Mouse (Mus musculus) 416B (cell line): ENCODE measurements at regions not wholly inside any gene's neighbourhood (a gene's known extent, or its start where the extent isn't known, plus 50 kb on each side); places are given as distances from the start of the nearest gene placed in this dataset.
A peak's percentile ranks its signal among the peaks of the same experiment; 100 is the strongest.

Source experiments
- DNase-seq: peaks from one replicate; pipeline ENCODE4 v3.0.0; 2011; ENCODE audit warnings: low read depth

DNA sequence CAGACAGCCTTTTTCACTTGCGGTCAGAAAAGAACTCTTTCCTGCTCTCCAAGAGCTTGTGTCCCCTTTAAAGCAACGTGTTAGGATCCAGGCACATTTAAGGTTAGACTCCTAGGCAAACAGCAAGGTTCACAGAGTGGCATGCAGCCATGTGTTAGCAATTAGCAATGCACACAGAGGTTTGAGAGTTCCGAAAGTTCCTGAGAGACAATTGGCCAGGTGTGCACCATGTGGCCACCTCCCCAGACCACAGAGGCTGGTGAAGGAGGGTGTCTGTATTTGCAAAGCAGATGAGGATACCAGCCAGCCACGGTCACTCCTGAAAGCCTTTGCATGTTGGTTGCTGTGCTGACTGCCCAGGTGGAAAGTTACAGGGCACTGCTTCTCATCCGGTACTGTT lies 240.6 kb downstream of the H2al1j start:
- no peak for DNase-seq

DNA sequence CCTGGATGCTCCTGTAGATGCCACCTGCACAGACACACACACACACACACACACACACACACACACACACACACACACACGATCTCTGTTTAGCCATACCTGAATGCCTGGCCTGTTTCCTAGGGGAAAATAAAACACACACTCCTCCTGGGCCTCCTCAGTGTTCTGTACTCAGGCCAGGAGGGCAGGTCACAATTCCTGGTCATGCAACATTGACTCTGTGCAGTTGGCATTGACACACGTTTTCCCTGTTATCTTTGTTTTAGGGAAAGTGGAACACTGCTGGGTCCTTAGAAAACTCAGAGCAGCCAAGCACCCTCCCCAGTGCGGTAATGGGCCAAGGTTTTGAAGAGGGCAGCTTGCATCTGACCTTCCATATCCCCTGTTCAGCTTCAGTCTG lies 246.7 kb downstream of the H2al1j start:
- DNase-seq: no peak

DNA sequence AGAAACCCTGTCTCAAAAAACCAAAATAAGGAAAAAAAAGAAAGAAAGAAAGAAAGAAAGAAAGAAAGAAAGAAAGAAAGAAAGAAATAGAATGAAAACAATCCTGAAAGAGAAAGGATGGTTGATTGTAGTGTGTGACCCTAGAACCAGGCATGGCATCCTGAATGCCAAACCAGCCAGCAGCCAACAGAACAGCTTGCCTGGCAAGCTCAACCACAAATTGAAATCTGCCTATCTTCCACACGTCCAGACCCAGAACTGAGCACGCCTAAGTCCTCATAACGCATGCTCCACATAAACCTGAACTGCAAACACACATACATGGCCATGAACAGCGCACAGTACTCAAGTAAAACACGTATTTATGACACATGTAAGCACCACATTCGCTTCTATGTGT lies 247.9 kb downstream of the H2al1j start:
- DNase-seq: no peak

DNA sequence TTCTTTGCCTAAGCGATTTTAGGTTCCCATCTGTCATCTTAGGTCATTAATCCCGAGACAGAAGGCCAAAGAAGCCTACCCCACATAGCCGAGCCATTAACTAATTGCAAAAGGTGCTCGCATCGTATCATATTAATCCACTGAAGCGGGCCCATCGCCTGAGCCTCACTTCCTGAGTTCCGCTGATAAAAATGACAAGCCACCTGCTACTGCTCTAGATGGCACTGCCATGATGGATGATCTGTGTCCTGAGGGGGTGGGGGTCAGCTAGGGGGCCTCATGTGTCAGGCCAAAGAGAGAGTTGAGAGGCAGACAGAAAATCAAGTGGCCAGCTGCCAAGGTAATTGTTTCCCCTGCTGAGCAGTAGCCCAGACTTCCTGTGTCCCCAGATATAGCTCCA lies 248.7 kb downstream of the H2al1j start:
- DNase-seq: no peak

DNA sequence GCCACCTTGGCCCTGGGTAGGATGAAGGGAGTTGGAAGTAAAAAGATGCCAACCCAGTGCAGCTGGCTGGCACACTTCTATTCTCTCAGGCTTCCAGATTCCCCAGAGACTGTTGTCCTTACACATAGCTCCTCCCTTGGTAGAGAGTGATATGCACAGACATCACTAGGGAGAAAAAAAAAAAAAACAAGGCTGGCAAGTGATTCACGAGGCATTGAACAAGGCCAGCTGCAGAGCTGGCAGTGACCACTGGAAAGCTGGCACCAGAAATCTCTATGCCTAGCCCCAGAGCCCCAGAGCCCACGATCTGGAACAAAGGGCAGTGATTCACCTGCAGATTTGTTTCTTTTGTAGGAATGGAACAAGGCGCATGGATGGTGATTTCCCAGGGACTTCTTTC lies 249.7 kb downstream of the H2al1j start:
- no peak for DNase-seq

DNA sequence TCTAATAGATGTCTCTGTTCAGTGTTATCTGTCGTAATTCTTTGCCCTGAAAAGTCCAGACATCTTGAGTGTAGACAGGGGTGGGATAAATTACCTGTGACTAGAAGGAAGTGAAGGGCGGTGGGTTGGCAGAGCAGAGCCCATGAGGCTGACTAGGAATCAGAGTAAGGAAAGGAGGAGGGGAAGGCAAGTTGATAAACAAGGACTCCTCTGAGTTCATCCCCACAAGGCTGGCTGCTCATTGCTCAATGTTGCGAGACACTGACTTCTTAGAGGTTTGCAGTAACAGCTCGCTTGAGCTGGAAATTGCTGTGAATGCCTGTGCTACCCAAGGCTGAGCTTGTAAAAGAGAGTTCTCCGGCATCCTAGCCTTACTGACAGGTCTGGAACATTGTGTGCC lies 257.7 kb downstream of the H2al1j start:
- DNase-seq: no peak

DNA sequence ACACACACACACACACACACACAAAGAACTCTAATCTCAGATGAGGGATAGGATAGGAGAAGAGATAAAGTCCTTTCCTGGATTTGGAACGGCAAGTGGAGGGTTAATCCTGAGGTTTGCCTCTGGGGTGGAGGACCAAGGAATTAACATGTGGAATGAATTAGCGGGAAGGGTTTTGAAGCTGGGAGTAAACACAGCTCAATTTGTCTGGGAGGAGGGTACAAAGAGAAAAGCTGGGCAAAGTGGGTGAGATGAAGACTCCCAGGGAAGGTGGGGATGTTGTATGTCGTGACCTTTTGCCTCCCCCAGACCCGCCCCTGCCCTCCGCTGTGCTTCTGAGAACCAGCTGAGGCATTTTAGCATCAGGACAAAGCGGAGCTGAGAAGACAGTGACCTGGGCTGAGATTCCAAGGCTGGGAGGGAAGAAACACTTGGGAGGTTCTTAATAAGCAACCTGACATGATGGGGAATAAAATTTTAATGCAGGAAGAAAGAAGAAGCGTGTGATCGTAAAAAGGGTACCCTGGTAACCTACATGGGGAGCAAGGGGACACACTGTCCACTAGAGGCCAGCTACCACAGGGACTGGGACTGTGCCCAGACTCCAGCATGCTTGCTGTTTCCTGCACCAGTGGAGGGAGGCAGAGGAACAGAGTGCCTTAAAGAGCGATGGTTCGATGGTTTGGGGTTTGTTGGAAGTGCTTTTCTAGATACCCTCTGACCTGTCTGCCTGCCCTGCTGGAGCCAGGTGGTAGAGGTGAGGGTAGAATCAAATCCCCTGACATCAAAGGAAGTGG lies 264.0 kb downstream of the H2al1j start:
- DNase-seq: no peak

DNA sequence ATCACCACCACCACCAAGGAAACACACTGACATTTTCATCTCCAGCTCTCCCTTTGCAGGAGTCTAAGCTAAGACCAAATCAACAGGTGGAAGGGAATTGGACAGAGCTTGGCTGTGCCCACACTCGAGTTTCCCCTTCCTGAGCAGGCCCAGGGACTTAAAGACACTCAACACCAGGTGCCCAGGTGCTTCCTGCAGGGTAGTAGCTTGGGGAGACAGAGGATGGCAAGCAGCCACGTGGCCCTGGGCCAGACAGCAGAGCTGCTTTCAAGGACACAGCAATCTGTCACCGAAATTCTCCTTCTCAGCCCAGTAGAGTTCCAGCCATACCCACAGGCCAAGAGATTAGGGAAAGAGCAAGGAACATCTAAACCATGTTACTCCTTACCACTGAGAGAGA lies 266.9 kb downstream of the H2al1j start:
- DNase-seq: peak; percentile 32

DNA sequence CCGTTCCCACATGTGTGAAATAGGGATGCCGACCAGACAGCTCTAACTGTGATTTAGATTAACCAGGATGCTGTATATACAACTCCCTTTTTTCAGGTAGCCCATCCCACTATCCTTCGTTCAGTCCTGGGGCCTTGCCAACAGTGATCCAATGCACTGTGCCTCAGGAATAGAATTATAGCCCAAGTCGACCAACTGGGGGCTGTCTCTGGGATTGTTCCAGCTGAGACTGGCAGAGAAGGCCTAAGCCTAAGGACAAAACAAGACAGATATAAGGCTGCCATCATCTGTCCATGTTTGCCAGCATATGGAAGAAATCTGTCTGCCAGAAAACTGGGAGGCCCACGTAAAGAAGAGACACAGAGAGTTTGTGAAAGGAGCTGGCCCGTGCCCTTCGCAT lies 269.9 kb downstream of the H2al1j start:
- DNase-seq: no peak

DNA sequence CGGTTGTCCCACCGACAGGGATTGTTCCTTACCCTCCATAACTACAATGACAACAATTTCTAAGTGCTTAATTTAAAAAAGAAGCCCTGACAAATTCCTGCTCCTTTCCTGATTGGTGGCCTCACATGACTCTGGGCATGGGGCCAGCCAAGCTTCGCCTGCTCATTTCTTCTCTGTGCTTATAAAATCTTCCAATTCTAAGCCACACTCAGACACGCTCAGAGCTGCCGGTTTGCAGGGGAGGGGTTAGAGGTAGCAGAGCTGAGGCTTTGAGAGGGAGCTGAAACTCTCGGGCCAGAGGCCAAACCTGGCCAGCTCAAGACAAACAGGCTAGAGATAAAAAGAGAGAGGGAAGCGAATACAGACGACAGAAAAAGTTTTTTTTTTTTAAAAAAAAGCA lies 286.6 kb downstream of the H2al1j start:
- peak; percentile 28 for DNase-seq

DNA sequence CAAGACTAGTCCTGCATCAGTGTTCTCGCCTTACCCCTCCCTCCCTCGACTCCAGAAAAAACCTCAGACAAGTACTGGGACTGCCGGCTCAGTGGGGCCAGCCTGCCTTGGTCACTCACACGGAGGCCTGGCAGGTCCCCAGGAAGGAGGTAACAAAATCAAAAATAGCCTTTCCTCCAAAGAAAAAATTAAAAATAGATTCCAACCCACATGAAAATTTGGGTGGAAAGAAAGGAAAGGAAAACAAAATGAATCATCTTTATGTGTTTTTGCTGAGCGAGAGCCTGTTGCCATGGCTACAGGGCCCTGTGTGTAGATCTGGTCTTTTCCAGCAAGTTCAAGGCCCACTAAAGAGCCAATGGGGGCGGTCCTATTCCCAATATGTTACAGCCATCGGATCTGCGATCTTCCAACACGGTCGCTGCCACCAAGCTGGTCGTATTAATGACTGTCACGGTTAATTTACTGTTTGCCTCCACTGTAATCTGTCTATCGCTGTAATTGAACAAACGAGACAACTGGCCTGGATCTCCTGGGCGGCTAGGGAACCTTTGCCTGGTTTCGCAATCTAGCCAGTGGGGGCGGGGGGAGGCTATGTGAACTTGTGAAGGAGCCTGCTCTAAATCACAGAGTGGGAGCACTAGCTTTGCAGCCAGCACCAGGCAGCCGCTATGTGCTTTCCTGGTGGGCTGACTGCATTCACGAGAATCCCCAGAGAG lies 293.6 kb downstream of the H2al1j start:
- peak; percentile 5 for DNase-seq

DNA sequence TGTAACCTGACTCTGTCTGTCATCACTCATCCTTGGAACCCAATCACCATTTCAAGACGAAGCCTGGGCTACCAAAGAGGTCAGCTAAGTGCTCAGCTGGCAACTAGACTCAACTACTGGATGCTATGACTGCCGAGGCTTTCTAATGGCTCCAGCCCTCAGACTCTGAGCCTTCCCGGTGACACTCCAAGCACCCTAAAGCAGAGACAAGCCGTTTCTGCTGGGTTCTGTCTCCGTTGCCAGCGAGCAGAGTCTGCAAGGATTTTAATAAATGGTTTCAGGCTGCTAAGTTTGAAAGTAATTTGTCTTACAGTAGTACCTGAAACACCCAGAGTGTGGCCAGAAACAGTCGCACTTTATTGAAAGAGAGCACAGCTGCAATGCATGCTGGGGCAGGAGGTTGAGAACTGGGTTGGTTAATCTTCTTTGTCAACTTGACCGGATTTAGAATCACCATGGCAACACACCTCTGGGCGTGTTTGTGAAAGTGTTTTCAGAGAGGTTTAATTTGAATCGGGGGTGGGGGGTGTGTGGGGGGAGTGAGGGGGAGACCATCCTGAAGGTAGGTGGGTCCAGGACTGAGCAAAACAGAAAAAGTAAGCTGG lies 298.8 kb downstream of the H2al1j start:
- no peak for DNase-seq

DNA sequence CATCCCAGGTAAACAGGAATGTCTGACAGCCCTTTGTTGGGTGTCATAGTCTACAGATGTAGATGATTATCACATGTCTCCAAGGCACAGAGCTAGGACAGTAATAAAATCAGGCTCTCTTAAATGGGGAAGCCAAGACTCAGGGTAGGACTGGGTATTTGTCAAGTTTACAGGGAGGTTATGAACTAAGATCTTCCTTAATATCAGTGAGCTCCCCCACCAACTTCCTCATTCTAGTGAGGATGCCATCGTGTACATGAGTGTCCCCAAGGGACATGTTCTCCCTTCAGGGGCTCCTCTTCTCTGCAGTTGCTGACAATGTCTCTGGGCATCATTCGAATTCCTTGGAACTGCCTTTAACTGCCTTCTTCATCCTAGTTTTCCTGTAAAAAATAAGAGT lies 301.7 kb downstream of the H2al1j start:
- no peak for DNase-seq

DNA sequence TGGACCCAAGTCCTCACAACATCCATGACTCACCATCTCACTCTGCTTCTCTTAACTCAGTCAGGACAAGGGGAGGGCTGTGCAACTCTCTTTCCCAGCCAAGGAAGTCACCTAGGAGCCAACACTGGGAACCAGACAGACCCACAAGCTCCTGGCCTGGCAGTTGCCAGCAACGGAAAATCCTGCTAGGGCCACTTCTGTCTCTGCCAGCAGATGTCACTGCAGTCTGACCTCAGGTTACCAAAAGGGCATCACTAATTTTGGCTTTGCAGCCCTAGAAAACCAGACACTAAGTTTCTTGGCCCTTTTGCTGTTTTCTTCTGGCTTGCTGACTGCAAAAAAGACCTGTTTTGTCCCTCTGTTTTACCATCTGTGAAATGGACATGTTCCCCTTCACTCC lies 302.3 kb downstream of the H2al1j start:
- DNase-seq: peak; percentile 71

DNA sequence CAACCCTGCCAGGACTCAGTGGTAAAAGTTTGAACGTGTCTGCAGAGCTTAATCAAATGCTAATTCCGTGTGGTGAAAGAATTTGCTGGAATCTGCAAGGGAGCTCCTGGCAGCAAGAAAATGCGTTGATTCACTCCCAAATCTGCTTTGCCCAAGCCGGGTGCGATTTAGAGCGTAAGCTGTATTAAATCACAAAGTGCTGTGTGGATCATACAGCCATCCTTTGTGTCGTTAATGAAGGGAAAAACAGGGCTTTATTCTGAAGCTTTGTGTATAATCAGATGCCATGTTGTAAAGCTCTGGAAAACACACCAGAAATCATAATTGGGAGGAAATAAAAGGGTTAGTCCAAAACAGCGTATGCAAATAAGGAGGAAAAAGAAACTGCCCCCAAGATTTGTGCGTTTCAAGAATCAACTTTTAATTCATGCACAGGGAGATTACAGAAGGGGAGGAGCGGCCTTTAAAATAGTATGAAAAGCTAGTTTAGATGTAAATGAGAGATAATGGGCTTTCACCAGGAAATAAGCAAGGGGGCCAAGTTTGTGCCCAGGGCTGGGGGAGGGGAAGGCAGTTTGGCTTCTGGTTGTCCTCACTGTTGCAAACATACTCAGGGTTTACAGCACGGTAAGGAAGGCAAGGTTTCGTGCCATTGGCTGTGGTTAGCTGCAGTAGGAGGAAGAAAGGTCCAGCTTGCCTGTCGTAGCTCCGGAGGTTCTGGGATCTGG lies 303.7 kb downstream of the H2al1j start:
- DNase-seq: peak; percentile 79

DNA sequence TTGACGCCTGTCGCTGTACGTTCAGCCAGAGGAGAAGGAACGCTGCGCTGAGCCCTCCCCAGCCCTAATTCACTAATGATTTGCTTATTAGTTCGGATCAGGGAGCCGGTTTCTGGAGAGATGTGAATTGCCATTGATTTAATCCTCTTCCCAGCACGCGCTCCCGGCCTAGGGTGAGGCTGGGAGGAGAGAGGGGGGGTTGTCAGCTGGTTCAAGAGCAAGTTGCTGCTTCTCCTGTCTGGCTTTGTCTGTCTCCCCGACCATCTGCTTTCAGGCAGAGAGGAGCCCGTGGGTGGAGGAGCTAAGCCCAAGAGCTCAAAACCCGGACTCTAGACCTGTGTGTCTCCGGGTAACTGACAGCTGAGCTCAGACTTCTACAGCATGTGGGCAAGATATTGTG lies 304.4 kb downstream of the H2al1j start:
- no peak for DNase-seq

DNA sequence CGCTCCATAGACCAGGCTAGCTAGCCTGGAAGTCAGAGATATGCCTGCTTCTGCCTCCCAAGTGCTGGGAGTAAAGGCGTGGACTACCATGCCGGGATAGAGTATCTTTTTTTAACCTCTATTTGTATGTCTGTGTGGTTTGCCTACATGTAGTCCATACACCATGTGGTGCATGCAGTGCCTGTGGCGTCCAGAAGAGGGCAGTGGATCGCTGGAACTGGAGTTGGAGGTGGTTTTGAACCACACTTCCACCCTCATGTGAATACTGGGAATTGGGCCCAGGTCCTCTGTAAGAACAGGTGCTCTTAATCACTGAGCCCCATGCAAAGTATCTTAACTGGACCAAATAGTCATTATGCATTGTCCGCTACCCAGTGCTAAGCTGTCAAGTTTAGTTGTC lies 306.2 kb downstream of the H2al1j start:
- DNase-seq: peak; percentile 71

DNA sequence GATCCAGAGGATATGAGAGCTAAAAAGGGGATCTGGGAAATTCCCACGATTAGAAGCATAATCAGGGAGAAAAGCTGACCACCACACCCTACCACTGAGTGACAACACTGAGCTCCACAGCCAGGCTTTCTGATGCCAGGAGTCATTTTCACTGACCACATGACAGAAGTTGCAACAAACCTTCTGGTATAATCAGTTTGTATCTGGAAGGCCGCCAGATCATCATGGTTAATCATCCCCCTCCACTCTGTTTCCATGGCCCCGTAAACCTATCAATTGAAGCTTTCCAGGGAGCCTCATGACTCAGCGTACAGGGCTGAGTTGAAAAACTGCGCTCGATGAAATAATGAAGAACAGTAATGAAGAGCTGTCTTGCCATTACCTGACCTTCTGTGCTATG lies 316.9 kb downstream of the H2al1j start:
- DNase-seq: peak; percentile 85

DNA sequence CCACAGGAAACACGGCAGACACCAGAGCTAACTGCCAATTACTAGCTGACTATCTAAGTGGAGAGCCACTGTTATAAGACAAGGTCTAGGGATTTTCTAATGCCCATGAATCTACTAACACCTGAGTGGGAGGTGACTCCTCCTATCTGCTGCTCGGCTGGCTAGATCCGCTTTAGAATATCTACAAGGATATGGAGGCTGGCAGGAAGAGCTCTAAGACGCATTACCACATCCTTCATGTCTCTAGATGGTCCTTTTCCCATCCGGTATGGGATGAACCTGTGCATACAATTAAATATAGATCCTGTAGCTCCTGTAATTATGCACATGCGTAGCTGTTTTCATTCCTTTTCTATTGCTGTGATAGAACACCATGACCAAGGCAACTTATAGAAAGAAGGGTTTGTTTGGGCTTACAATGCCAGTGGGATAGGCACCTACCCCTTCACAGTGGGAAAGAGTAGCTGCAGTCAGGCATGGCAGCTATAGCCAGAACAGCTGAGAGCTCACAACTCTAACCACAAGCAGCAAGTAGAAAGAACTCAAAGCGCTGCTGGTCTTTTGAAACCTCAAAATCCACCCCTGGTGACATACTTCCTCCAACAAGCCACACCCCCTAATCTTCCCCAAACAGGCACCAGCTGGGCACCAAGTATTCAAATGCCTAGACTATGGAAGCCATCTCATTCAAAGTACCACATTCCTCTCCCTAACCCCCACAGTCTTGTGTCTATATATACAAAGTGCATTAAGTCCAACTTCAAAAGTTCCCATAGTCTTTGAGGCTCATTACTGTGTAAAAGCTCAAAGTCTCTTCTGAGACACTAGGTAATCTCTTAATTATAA lies 319.3 kb downstream of the H2al1j start:
- DNase-seq: peak; percentile 70

DNA sequence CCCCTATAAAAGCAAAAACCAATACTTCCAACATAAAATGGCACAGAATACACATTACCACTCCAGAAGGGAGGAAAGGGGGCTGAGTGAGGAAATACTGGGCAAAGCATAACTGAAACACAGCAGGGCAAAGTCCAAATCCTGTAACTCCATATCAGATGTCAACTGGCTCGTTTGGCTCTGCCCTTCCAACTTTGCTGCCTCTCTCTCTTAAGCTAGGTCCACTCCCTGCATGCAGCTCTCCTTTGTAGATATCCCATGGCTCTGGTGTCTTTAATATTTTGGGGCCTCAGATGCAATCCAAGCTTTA lies 319.9 kb downstream of the H2al1j start:
- DNase-seq: no peak

DNA sequence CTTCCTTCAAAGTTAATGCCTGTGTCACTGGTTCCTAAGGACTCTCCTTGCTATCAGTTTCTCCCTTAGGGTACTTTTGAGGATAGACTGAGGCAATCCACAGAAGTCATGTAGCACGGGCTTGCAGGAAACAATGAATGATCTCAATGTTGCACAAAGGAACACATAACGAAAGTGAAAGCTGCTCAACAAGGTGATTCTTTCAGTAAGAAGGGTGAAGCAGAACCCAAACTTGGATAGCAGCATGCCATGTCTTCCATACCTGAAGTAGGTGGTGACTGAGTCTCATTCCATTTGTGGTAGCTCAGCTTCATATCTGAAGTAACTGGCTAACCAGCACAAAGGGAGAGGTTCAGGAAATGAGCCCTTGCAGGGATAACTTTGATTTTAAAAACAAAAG lies 325.7 kb downstream of the H2al1j start:
- no peak for DNase-seq

DNA sequence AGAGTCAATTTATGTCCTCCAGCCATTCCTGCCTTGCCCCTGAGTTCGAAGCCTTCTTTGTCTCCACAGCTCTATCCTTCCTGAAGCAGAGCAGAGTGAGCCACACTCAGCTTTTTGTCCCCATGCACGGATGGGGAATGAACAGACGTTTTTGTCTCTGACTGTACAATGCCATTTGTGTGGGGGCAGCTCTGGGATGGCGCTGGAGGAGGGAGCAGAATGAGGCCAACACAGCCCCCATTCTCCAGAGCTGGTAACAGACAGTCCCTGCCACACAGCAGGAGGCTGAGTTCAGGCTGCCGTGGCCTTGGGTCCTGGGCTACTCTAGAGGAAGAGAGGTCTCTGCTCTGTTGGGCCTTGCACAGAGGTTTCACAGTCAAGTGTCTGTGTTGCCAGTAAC lies 327.4 kb downstream of the H2al1j start:
- no peak for DNase-seq
